Mouse (Mus musculus) cerebellum, postnatal 36 days (tissue): ENCODE results near the gene Xrcc1.
A peak's percentile ranks its signal among the peaks of the same experiment; 100 is the strongest.

Experiments
- DNase-seq, 2 experiments: peaks; one replicate each; pipeline ENCODE4 v3.0.0; 2021 to 2022; ENCODE audit warnings: mixed read lengths in 2 of 2

Gene Xrcc1

DNA sequence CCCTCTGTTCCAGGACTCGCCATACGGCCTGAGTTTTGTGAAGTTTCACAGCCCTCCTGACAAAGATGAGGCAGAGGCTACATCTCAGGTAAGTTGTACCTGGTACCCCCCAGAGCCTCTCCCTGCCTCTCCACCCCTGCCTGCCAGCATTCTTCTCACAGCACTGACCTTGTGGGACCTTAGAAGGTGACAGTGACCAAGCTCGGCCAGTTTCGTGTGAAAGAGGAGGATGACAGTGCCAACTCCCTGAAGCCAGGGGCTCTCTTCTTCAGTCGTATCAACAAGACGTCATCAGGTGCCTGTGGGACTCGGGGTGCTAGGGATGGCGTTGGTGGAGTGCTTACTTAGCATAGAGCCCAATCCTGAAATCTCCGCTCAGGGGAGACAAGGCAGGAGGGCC is 20.1 kb downstream of the Xrcc1 start:
- no peak for DNase-seq

GRCm38 (mm10) chr7:24568512-24568911 is 22.4 kb downstream of the Xrcc1 start:
- no peak for DNase-seq

DNA sequence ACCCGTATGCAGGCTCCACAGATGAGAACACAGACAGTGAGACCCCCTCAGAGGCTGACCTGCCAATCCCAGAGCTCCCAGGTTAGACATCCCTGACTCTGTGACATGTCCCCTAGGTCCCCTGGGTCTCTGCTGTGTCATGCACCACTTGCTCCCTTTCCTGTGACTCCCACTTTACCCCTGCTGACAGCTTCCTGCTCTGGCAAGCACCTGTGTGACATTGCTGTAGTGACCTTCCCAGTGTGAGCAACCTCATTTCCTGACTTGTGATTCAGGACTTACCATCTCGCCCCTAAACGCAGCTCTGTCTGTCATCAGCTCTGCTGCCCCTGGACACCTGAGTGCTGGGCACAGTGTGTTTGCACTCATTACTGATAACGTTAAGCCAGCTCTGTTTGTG is 25.0 kb downstream of the Xrcc1 start:
- DNase-seq, result no peak

DNA sequence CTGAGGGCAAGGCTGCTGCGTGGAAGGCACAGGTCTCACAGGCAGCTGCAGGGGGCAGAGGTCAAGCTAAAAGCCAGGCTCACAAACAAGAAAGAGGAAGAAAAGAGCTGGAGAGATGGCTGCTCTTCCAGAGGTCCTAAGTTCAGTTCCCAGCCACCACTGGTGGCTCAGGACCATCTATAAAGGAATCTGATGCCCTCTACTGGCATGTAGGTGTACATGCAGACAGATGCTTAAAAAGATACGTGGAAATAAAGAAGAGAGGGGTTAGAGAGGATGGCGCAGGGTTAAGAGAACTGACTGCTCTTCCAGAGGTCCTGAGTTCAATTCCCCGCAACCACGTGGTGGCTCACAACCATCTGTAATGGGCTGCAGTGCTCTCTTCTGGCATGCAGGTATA is 26.4 kb downstream of the Xrcc1 start:
- no peak for DNase-seq

DNA sequence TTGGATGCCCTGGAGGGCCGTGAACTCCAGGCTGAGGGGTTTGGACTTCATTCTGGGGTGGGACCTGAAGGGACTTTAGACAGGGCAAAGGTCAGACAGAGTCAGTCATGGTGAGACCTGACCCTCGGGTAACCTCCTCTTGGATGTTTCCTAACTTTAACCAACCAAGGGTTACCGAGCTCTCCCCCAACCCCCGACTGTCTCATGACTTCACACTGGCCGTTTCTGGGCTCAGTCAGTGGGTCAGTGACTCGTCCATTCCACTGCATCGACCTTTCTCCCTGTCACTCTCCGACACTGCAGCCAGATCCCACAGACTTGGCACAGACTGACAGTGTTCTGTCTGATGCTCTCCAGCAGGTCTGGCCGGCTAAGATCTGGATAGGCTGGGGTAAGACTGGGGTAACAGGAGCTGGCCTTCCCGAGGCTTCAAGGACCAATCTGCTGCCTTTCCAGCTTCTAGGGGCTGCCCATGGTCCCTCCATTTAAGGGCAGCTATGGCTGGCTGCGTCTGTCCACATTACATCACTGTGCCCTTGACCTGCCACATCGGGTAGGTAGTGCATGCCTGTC is 28.2 kb downstream of the Xrcc1 start:
- no peak for DNase-seq

GRCm38 (mm10) chr7:24577811-24578210 is 31.7 kb downstream of the Xrcc1 start:
- no peak for DNase-seq

GRCm38 (mm10) chr7:24584876-24585275 is 38.8 kb downstream of the Xrcc1 start:
- DNase-seq, result no peak

- no peak for DNase-seq
Measured at GRCm38 (mm10) chr7:24585995-24586394, 39.9 kb downstream of the Xrcc1 start.

- DNase-seq, result no peak
Measured at GRCm38 (mm10) chr7:24586828-24587227, 40.7 kb downstream of the Xrcc1 start.

GRCm38 (mm10) chr7:24587330-24588105 is 41.4 kb downstream of the Xrcc1 start, which contains the start of the genes Ethe1 and Zfp575:
Gene Ethe1 (plus strand): TSS chr7:24587543.
Gene Zfp575 (minus strand): TSS chr7:24587641.
- peak; percentile 27 to 63 for DNase-seq

GRCm38 (mm10) chr7:24588336-24588735 is 42.2 kb downstream of the Xrcc1 start:
- DNase-seq, result no peak

GRCm38 (mm10) chr7:24591735-24592134 is 45.6 kb downstream of the Xrcc1 start:
- no peak for DNase-seq

- no peak for DNase-seq
Measured at GRCm38 (mm10) chr7:24592163-24592562, 46.1 kb downstream of the Xrcc1 start.

DNA sequence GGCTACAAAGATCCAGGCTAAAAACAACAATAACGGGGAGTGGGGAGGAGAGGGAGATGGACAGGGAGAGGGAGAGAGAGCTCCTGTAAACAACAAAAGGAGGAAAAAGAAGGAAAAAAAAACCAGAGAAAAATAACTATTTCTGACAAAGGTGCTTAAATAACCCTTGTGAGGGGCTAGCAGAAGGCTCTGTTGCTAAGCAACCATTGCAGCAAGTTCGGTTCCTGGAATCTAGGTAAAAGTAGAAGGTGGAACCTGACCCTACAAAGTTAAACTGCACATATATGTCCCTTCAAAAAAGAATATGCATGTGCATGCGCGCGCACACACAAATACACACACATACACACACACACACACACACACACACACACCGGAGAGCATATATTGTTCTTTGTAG is 46.7 kb downstream of the Xrcc1 start:
- DNase-seq, result no peak

DNA sequence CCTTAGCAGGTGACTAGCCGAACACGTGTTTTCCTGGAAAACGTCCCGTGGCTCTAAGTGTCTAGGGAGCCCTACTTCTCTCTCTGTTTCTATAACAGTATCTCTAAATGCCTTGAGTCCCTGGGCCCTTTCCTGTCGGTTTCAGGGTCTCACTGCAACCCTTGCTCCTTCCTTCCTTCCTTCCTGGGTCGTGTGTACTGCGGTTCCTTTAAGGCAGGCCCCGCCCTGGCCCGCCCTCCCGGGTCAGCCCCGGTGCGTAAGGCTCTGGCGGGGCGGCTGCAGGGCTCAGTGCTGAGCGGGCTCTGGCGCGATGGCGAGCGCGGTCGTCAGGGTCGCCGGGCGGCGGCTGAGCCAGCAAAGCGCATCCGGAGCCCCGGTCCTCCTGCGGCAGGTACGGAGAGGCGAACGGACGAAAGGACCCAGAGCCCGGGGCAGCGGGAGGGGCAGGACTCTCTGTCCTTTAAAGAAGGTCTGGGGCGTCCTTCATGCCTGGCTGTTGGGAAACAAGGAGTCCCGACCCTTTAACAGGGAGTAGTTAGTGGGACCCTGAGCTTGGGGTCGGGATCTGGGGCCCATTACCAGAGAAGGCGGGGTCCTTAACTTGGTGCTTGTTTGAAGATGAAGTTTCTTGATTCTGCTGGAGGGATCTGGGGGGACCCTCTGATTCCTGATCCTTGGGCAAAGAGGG is 47.7 kb downstream of the Xrcc1 start:
- DNase-seq, result peak; percentile 67 to 80

DNA sequence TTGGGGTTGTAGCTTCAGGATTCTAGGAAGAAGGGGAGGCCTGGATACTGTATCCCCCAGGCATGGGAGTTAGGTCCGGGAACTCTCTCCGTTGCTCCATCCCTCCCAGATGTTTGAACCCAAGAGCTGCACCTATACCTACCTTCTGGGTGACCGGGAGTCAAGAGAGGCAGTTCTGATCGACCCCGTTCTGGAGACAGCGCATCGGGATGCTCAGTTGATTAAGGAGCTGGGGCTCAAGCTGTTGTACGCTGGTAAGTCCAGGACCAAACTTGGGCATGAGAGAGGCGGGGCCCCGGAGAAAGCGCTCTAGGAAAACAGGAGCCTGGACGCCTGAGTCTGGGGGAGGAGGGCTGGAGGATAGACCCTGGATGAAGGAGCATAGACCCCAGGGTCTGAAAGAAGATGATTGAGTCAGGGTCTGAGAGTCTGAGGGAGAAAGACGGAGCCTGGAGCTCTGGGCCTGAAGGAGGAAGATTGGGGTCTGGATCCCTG is 48.3 kb downstream of the Xrcc1 start:
- no peak for DNase-seq

GRCm38 (mm10) chr7:24595464-24595863 is 49.4 kb downstream of the Xrcc1 start:
- no peak for DNase-seq

GRCm38 (mm10) chr7:24598121-24598520 is 52.0 kb downstream of the Xrcc1 start:
- no peak for DNase-seq

DNA sequence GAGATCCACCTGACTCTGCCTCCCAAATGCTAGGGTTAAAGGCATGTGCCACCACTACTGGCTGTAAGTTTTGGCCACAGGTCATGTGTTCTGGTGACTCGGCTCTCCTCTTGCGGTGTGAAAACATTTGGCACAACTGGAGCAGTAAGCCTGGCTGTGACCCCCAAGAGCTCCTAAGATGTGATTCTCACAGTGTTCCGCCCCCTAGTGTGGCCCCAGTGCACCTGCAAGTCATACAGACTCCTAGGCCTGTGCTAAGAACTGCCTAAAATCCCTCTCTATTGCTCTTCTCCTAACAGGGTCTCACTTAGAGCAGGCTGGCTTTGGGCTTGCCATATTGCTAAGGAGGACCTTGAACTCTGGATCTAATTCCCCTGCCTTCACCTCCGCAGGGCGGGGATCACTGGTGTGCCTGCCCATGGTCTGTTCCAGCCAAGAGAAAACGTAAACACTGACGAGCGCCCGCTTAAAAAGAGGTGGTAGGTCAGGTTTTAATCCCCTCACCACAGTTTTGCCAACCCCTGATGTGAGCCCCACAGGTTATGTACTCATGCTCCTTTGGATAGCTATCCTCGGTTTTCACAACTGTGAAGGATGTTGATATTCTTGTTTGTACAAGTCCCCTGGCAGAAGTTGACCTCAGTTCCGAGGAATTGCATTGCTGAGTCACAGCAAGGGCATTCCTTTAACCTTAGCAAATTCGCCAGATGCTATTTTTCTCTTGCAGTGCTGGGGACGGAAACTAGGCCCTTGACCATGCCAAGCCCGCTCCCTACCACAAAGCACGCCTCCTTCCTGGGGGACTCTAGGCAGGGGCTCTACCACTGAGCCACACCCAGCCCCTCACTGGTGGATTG is 53.4 kb downstream of the Xrcc1 start:
- no peak for DNase-seq

- peak; percentile 96 for DNase-seq
Measured at GRCm38 (mm10) chr7:24600941-24601597, 55.0 kb downstream of the Xrcc1 start.

DNA sequence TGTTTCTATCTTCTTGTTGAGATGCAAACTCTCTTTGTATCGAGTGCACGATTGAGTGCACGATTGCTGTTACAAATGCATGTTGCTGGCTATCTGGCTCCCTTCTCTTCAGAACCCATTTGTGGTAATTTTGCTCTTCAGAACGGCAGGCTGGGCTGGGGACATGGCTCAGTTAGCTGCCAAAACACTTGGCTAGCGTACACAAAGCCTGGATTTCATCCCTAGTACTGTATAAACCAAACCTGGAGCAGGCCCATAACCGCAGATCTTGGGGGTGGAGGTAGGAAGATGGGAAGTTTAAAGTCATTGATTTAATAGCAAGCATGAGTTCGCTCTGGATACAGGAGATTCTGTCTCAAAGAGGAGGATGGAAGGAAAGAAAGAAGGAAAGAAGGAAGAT is 59.5 kb downstream of the Xrcc1 start:
- DNase-seq, result no peak

- no peak for DNase-seq
Measured at GRCm38 (mm10) chr7:24606046-24606445, 60.0 kb downstream of the Xrcc1 start.
